Mouse (Mus musculus): Measurements from ENCODE around the gene Odf2.
"Not testable (repeated sequence)": the region's sequence is repeated elsewhere in the genome, so short reads cannot be mapped to it uniquely, and the experiment has no call there.

Gene Odf2

GRCm38 (mm10) chr2:29869646-29870451 lies 19.2 kb upstream of the Odf2 start:
- no peak for DNase-seq

- no peak for DNase-seq
Observed at GRCm38 (mm10) chr2:29872581-29873295, 16.3 kb upstream of the Odf2 start.

- DNase-seq: no peak
Observed at GRCm38 (mm10) chr2:29873801-29874200, 15.2 kb upstream of the Odf2 start.

GRCm38 (mm10) chr2:29878061-29878460 lies 11.0 kb upstream of the Odf2 start:
- no peak for DNase-seq

DNA sequence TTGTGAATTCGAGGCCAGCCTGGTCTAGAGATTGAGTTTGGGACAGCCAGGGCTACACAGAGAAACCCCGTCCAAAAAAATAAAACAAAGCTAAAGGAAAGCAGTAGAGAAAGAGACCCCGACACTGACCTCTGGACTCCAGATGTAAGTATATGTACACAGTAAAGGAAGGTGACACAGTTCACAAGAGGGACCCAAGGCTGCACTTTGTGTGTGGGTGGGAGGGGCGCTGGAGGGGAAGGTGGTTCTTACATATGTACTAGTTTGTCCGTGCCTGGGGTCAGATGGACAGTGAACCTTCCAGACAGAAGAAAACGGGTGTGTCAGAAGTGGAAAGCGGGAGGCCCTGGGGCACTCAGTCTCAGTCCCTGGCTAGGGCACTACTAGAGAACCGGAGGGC lies 9.8 kb upstream of the Odf2 start:
- DNase-seq: no peak

DNA sequence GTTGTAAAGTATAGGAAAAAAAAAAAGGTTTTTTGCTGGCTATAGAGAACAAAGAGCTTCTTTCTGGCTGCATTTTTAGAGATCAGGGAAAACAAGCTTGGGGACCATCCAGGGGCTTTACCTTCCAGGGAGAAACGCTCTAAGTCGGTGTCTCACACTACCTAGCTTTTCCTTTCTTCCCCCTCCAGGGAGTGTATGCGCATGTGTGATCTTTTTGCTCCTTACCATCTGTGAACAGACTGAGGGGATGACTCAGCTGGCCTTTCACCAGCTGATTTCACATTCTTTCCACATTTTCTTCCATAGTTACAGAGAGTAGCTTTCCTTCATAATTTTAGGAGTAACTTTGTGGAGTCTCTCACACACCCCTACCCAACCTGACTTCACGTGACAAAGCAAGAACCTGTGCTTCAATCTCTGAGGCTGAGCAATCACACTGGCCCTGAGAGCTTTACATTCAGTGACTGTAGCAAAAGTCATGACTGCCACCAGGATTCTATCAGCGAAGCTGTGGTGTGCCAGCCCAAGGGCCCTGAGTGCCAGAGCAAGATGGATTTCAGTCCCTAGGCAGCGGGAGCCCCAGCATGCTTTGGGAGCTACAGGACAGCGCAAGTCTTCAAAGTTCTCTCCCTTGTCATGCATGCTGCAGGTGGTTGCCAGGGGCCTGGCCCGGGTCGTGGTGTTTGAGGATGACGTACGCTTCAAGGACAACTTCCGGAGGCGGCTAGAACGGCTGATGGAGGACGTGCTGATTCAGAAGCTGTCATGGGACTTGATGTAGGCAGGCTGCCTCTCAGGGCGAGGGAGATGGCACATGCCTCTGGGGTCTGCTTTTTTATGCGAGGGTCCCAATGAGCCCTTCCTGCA lies 8.8 kb upstream of the Odf2 start:
- no peak for DNase-seq

- not testable (repeated sequence) for DNase-seq
Observed at GRCm38 (mm10) chr2:29886659-29887292, 2.2 kb upstream of the Odf2 start.

DNA sequence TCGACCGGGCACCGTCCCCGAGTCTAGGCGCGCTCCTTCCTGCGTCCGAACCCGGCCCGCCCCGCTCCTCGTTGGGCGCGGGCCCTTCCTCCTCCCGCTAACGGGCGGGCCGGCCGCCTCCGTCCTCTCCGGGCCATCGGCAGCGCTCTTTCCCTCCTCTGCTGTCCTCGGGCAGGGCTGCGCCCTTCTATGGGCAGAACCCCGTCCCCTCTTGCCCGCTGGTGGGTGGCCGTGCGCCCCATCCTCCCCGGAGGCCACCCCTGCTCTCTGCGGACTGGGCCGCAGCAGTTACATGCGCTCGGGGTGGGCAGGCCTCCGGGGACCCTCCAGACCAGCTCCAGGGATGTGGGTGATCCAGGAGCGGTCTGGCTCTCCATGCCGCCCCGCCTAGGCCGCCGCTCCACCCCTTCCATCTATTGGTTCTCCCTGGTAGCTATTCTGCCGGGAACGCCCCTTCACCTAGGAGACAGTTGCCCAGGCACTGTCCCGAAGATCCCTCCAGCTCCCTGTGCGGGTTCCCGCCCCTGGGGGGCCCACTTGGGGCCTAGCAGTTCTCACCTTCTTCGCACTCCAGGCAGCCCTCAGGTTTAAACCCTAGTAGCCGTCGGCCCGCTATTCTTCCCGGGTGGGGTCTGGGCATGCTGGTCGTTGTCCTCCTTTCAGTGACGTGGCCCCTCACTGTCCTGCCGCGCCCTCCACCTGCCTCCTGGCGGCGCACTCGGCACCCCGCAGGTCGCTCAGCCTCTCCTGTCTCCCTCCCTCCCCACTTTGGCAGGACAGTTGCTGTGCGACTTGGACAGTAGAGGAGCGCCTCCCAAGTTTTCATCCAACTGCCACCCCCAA lies 1.2 kb downstream of the Odf2 start:
- peak; percentile 86 to 88 for DNase-seq

DNA sequence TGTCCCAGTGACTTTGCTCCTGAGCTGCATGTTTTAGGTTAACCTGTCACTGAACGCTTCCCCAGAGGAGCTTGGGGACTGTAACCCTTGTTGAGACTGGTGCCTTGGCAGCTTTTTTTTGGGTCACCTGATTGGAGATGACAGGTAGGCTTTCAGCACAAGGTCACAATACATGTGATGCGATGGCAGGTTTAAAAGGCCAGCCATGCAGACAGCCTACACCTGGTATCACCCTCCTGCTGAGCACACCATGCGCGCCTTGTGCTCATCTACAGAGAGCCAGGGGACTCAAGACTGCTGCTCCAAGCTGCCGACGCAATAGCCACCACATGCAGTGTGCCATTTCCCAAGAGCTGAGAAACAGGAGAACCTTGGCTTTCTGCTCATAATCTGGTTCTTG lies 2.8 kb downstream of the Odf2 start:
- no peak for DNase-seq

DNA sequence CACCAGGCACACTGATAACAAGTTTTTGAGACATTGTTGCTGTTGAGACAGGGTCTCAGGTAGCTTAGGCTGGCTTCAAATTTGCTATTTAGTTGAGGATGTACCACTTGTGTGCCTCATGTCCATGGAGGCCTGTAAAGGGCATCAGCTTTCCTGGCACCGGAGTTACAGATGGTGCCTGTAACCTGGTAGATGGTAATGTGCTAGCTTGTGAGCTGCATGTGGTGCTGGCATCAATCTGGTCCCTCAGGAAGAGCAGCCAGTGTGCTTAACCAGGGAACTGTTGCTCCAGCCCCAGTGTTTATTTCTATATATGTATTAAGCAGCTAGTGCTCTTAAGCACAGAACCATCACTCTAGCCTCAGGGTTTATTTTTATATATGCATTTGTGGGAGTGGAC lies 7.0 kb downstream of the Odf2 start:
- DNase-seq: no peak

- DNase-seq: no peak
Observed at GRCm38 (mm10) chr2:29897366-29897765, 8.3 kb downstream of the Odf2 start.

GRCm38 (mm10) chr2:29898081-29898480 lies 9.1 kb downstream of the Odf2 start:
- no peak for DNase-seq

DNA sequence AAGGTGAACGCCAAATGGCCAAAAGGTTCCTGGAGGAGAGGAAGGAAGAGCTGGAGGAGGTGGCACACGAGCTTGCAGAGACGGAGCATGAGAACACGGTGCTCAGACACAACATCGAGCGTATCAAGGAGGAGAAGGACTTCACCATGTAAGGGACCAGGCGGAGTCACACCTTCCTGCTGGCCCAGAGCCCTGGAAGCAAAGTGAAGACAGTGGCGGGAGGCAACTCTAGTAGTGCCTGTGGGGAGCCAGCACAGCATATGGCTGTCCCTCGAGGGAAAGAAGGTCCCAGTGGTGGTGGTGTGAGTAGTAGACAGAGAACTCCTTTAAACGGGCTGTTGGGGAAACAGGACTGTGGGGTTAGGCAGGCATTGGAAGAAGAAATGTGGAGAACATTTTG lies 13.2 kb downstream of the Odf2 start:
- DNase-seq: no peak

GRCm38 (mm10) chr2:29908171-29908570 lies 19.1 kb downstream of the Odf2 start:
- not testable (repeated sequence) for DNase-seq

DNA sequence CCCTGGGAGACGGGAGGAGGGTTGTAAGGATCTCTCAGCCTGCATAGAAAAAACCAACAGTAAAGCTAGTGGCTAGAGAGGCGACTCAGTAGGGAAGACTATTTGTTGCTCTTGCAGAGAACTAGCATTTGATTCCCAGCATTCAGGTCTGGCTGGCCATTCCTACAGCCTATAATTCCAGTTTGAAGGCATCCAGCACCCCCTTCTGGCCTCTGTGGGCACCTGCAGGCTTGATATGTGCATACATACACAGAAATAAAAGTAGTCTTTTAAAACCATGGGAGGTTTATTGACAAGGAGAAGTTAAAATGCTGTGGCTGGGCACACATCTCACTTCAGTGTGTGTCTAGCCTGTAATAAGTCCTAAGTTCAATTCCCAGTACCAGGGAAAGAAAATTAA lies 21.0 kb downstream of the Odf2 start:
- peak in 1 of 2 experiments; percentile 11 for DNase-seq

GRCm38 (mm10) chr2:29917621-29918020 lies 28.6 kb downstream of the Odf2 start:
- DNase-seq: no peak

DNA sequence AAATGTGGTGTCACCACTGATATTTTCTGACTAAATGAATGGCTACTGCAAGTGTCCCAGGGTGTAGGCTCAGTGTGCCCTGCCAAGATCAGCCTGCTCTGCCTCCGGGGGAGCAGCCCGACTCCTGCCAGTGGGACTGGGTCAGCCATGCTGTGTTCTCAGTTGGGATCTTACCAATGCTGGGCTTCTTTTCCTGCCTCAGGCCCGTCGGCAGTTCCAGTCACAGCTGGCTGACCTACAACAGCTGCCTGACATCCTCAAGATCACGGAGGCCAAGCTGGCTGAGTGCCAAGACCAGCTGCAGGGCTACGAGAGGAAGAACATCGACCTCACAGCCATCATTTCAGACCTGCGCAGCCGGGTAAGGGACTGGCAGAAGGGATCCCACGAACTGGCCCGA lies 33.0 kb downstream of the Odf2 start:
- DNase-seq: peak; percentile 71 to 89

DNA sequence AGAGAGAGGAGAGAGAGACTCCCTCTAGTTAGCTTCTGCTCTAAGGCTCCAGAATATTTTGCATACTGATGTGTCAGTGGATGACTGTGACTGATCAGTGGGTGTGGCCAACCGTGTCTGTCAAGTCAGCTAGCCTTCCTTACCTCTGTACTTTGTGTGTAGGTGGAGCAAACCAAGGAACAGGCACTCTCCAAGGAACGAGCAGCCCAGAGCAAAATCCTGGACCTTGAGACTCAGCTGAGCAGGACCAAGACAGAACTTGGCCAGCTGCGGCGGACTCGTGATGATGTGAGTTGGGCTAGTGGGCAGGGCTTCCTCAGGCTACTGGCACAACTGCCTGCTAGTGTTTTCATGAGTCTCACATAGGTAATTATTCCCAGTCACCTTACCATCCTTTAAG lies 37.5 kb downstream of the Odf2 start:
- no peak for DNase-seq

DNA sequence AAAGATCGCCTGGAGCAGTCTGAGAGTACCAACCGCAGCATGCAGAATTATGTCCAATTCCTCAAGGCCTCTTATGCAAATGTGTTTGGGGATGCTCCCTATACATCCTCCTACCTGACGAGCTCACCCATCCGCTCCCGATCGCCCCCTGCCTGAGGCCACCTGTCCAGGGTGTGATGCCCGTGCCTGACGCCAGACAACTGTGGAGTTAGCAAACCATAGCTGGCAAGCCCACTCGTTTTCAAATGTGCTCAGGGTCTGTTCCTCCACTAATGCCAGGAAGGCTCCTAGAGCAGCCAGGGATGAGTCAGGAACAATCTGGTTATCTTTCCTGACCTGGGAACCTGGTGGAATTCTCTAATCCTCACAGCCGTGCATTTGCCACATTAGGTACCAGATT lies 41.5 kb downstream of the Odf2 start:
- no peak for DNase-seq

GRCm38 (mm10) chr2:29931194-29931593 lies 42.2 kb downstream of the Odf2 start:
- no peak for DNase-seq

DNA sequence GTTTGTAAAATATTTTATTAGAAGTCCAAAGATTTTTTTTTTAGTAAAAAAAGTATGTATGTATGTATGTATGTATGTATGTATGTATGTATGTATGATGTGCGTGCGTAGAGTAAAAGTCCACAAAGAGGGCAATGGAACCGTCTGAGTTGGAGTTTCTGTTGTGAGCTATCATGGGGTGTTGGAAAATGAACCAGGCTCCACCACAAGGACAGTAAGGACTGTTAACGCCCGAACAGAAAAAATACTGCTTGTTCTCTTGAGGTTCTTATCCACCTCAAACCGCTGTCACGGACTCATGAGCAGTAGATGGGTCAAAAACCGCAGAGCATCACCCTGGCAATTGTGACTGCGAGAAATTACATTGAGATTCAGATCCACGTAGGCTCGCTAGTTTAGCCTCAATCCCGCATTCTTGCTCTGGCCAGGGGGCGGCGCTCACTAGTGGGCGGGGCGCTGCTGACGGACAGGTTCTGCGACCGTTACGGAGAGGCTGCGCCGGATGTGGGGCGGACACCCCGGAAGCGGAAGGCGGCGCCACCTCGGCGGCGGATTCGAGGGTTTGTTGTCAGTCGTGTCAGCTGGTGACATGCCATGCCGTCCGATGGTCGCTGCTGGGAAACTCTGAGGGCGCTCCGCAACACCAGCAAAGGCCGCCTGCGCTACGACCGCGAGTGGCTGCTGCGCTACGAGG lies 46.0 kb downstream of the Odf2 start, which contains the start of gene Gle1:
Gene Gle1 (plus strand): TSS at position 521 of the 694 bp plus-strand sequence.
- peak; percentile 97 to 98 for DNase-seq

Data from lung, postnatal 4 days (tissue).